Comparison of ENCODE assay signal across 8 mouse cellular contexts in the genomic region with DNA sequence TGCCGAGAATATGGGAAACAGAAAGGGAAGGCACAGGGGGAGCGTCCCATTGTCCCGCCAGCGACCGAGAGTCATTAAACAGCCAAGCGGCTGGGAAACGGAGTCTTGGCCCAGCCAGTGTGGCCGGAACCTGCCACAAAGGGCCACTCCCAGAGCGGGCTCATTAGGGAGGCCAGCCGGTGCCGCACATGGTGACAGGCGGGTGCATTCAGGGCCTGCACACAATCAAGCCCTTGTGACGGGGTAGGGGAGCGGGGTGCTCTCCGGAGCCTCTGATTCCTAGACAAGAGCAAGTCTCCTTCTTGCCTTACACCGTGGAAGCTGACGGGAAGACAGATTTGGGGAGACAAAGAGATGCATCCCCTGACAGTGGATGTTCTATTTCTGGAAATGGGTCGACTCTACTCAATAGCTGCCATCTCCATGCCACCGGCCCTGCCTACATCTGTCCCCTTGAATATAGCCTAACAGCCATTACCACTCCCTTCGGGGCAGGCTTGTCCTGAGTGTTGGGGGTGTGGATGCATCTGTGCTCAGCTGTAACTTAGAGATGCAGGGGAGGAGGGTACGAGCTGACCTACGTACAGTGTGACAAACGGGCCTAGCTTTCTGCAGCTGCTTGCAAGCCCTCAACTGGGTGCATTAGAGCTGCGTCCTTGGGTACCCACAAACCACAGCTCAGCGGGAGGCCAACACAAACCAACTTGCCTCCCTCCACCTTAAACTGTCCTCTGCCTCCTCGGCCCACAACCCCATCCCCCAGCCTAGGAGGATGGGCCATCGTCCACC. TPM values are rescaled to one million over a fixed set of nuclear protein-coding genes. Genes with fewer than 3 reads are reported as not detected.
DNase-seq lines count a peak whose midpoint lies in the region; ATAC-seq and TF ChIP-seq lines count a peak whose summit lies in the region.

No protein-coding gene starts in this region.

- H3K79me2 ChIP-seq in heart, adult 2 months (replicated peaks; ENCODE audit: control insufficient read depth, insufficient read depth, low read length) = 0 out of 2 replicates have a peak, but pooled peaks cover under 1% of the 10 kb centered on the region

- peak overlapping the region; percentile 20; the same call in 1 of the 2 replicates for H3K4me3 ChIP-seq in heart, adult 2 months
- H3K4me3 ChIP-seq in kidney, embryonic 15.5 days (replicated peaks) = no peak overlapping the region
- H3K4me3 ChIP-seq in midbrain, embryonic 11.5 days (ENCODE audit: low read depth, low read length) = peak overlapping the region; percentile 4; the same call in 1 of the 2 replicates
- H3K4me3 ChIP-seq in stomach, postnatal 0 days (ENCODE audit: low read depth, low read length) = no peak overlapping the region

- no peaks in the 10 kb centered on the region for H3K9me3 ChIP-seq in kidney, embryonic 15.5 days (replicated peaks)
- no peaks in the 10 kb centered on the region for H3K9me3 ChIP-seq in midbrain, embryonic 11.5 days (ENCODE audit: control insufficient read depth, low read length)
- no peaks in the 10 kb centered on the region for H3K9me3 ChIP-seq in stomach, postnatal 0 days (ENCODE audit: control insufficient read depth, low read length)

- peak; percentile 49; the same call in 1 of the 2 replicates for ATAC-seq in kidney, embryonic 15.5 days (replicated peaks; ENCODE audit: low FRiP score)
- peak; percentile 83 for ATAC-seq in midbrain, embryonic 11.5 days (ENCODE audit: low FRiP score)
- peak; percentile 34; the same call in 1 of the 2 replicates for ATAC-seq in stomach, postnatal 0 days (ENCODE audit: low FRiP score, low TSS enrichment)

- intact Hi-C loops in heart, adult 2 months (cut with DNase I) = loop anchor here (2.0 kb wide), 1 partner anchor 17 kb away; no protein-coding TSS in a partner anchor

- H3K9ac ChIP-seq in heart, adult 2 months (ENCODE audit: low read depth, low read length) = peak overlapping the region; percentile 7; the same call in 1 of the 2 replicates
- H3K9ac ChIP-seq in kidney, embryonic 15.5 days = peak overlapping the region; percentile 12; the same call in 1 of the 2 replicates
- peak overlapping the region; percentile 67 for H3K9ac ChIP-seq in midbrain, embryonic 11.5 days (ENCODE audit: low read length)
- H3K9ac ChIP-seq in stomach, postnatal 0 days (ENCODE audit: low read length) = peak overlapping the region; percentile 27

- 52% methylated on average over 27 of the region's 27 CpGs for WGBS in heart, adult 2 months
- 21% methylated on average over 27 of the region's 27 CpGs for WGBS in kidney, embryonic 15.5 days
- 18% methylated on average over 27 of the region's 27 CpGs for WGBS in midbrain, embryonic 11.5 days
- WGBS in stomach, postnatal 0 days = 39% methylated on average over 27 of the region's 27 CpGs

- peak overlapping the region; percentile 46 for H3K4me2 ChIP-seq in kidney, embryonic 15.5 days
- H3K4me2 ChIP-seq in midbrain, embryonic 11.5 days = peak overlapping the region; percentile 43
- peak overlapping the region; percentile 14; the same call in 1 of the 2 replicates for H3K4me2 ChIP-seq in stomach, postnatal 0 days (replicated peaks; ENCODE audit: low read depth)

- peak overlapping the region; percentile 87 for H3K27ac ChIP-seq in heart, adult 2 months
- peak overlapping the region; percentile 55 for H3K27ac ChIP-seq in kidney, embryonic 15.5 days
- H3K27ac ChIP-seq in midbrain, embryonic 11.5 days (ENCODE audit: low read depth, low read length) = peak overlapping the region; percentile 82
- peak overlapping the region; percentile 53 for H3K27ac ChIP-seq in stomach, postnatal 0 days (replicated peaks)

- TF ChIP-seq POLR2A in heart, adult 2 months (IDR thresholded peaks at IDR 0.05; ENCODE audit: insufficient read depth, low read depth, low read length) = 0 out of 2 replicates have a peak, but pooled peaks have one; percentile 0

- TF ChIP-seq CTCF in heart, adult 2 months (IDR thresholded peaks at IDR 0.05) = no peak
- no peak for TF ChIP-seq CTCF in stomach, postnatal 0 days (IDR thresholded peaks at IDR 0.05; ENCODE audit: low read depth)

- no peaks in the 10 kb centered on the region for H3K27me3 ChIP-seq in heart, adult 2 months (ENCODE audit: control insufficient read depth, insufficient read depth, low read length)
- no peaks in the 10 kb centered on the region for H3K27me3 ChIP-seq in kidney, embryonic 15.5 days
- H3K27me3 ChIP-seq in midbrain, embryonic 11.5 days (ENCODE audit: control insufficient read depth, insufficient read depth, low read length) = no peaks in the 10 kb centered on the region
- H3K27me3 ChIP-seq in stomach, postnatal 0 days (ENCODE audit: control insufficient read depth, insufficient read depth, low read length) = no peaks in the 10 kb centered on the region

- peaks cover 2% of the 10 kb centered on the region for H3K36me3 ChIP-seq in heart, adult 2 months (ENCODE audit: control insufficient read depth, insufficient read depth, low read length)
- no peaks in the 10 kb centered on the region for H3K36me3 ChIP-seq in kidney, embryonic 15.5 days
- H3K36me3 ChIP-seq in midbrain, embryonic 11.5 days (ENCODE audit: control insufficient read depth, insufficient read depth, low read length) = no peaks in the 10 kb centered on the region
- no peaks in the 10 kb centered on the region for H3K36me3 ChIP-seq in stomach, postnatal 0 days (ENCODE audit: control insufficient read depth, insufficient read depth, low read length)

- peak; percentile 74 for DNase-seq in cerebellum, adult 11-12 months
- DNase-seq in cerebellum, adult 11 months = no peak
- DNase-seq in cerebellum, adult 8-10 months = peak; percentile 64
- peak; percentile 66 to 73 for DNase-seq in heart, adult 2 months
- peak; percentile 94 for DNase-seq in midbrain, embryonic 11.5 days (ENCODE audit: low spot score, missing footprints)
- DNase-seq in stomach, postnatal 0 days (ENCODE audit: low spot score) = no peak
- no peak for DNase-seq in urinary bladder, adult 18-20 months (ENCODE audit: low spot score in 2 of 2)

- H3K4me1 ChIP-seq in heart, adult 2 months (ENCODE audit: control insufficient read depth, insufficient read depth, low read length) = peaks cover 39% of the 10 kb centered on the region
- peaks cover 85% of the 10 kb centered on the region for H3K4me1 ChIP-seq in kidney, embryonic 15.5 days
- H3K4me1 ChIP-seq in midbrain, embryonic 11.5 days (ENCODE audit: control insufficient read depth, insufficient read depth, low read length) = peaks cover 63% of the 10 kb centered on the region
- H3K4me1 ChIP-seq in stomach, postnatal 0 days (replicated peaks; ENCODE audit: control insufficient read depth, insufficient read depth) = peaks cover 3% of the 10 kb centered on the region

- no peak for TF ChIP-seq EP300 in heart, adult 2 months (IDR thresholded peaks at IDR 0.05; ENCODE audit: insufficient read depth, low read depth, low read length)
- no peak for TF ChIP-seq EP300 in stomach, postnatal 0 days (optimal IDR thresholded peaks at IDR 0.05)

RNA-seq across cellular contexts. Expression of gene Ccdc85c, which starts 9.2 kb away (rescaled TPM):
- total RNA-seq in heart, adult 2 months (2021) = 10 to 100 TPM; 39.2 to 43.9 TPM
- polyA plus RNA-seq in heart, adult 2 months (2012; rRNA removed) = 27.1 and 29.3 TPM in 2 replicates
- 7.7 and 8.1 TPM in 2 replicates for polyA plus RNA-seq in kidney, embryonic 15.5 days (2015; fragmentation: Nextera tagmentation; extraction: Ambion mirVana)
- 19.2 and 20.4 TPM in 2 replicates for polyA plus RNA-seq in midbrain, embryonic 11.5 days (2014; fragmentation: Nextera tagmentation; extraction: Ambion mirVana)
- polyA plus RNA-seq in stomach, postnatal 0 days (2015; fragmentation: Nextera tagmentation; extraction: Ambion mirVana) = 6.7 and 7.0 TPM in 2 replicates

RNA-seq across cellular contexts. Expression of gene Hhipl1, which starts 40.0 kb away (rescaled TPM):
- 1 to 10 TPM; 1.2 to 1.5 TPM for total RNA-seq in heart, adult 2 months (2021)
- 1.6 and 1.8 TPM in 2 replicates for polyA plus RNA-seq in heart, adult 2 months (2012; rRNA removed)
- 0.55 and 1.00 TPM in 2 replicates for polyA plus RNA-seq in kidney, embryonic 15.5 days (2015; fragmentation: Nextera tagmentation; extraction: Ambion mirVana)
- 2.7 and 3.5 TPM in 2 replicates for polyA plus RNA-seq in midbrain, embryonic 11.5 days (2014; fragmentation: Nextera tagmentation; extraction: Ambion mirVana)
- polyA plus RNA-seq in stomach, postnatal 0 days (2015; fragmentation: Nextera tagmentation; extraction: Ambion mirVana) = 0.23 and 0.24 TPM in 2 replicates

Comparison
In these comparisons a context has a peak if more than half of its experiments do, and no peak if none do; other contexts are left out.
1. DNase-seq: peak in cerebellum, adult 11-12 months (single experiment), cerebellum, adult 8-10 months (single experiment), heart, adult 2 months (2 of 2) and midbrain, embryonic 11.5 days (single experiment); none in cerebellum, adult 11 months (single experiment), stomach, postnatal 0 days (single experiment) and urinary bladder, adult 18-20 months (0 of 2).
2. H3K4me3 ChIP-seq: peak in heart, adult 2 months (single experiment) and midbrain, embryonic 11.5 days (single experiment); none in kidney, embryonic 15.5 days (single experiment) and stomach, postnatal 0 days (single experiment).
3. H3K9ac ChIP-seq: peak in every context shown above with its lines; median percentile 67 in midbrain, embryonic 11.5 days; 27 in stomach, postnatal 0 days; 12 in kidney, embryonic 15.5 days; 7 in heart, adult 2 months.
4. Peak in every context shown above with its lines, with median percentiles within 50 percentile points of each other: H3K27ac ChIP-seq, ATAC-seq and H3K4me2 ChIP-seq.